23 mouse cellular contexts compared by ENCODE assay signal in genomic region chr1:39694756-39695155, GRCm38 (mm10). TPM values are rescaled to one million over a fixed set of nuclear protein-coding genes. Genes with fewer than 3 reads are reported as not detected.
A peak's percentile ranks its signal among the peaks of the same experiment; 100 is the strongest.
DNase-seq lines count a peak whose midpoint lies in the region; ATAC-seq lines count a peak whose summit lies in the region.
"Had no signal": no experiment of that assay in that cellular context is flagged by ENCODE, and none has a peak within 500 bp of the region (broad histone marks: within the 10 kb centered on the region; RNA-seq: fewer than 3 reads in every experiment).

No protein-coding gene starts in this region.

- no peaks in the 10 kb centered on the region for H3K9me3 ChIP-seq in forebrain, embryonic 10.5 days
- no peaks in the 10 kb centered on the region for H3K9me3 ChIP-seq in forebrain, embryonic 16.5 days (ENCODE audit: control insufficient read depth, low read length)
- H3K9me3 ChIP-seq: embryonic facial prominence, embryonic 10.5 days; G1E; heart, embryonic 15.5 days; hindbrain, embryonic 15.5 days had no signal

- H3K4me3 ChIP-seq in forebrain, embryonic 10.5 days = no peak overlapping the region
- no peak overlapping the region for H3K4me3 ChIP-seq in forebrain, embryonic 16.5 days (replicated peaks; ENCODE audit: low read length)
- H3K4me3 ChIP-seq: embryonic facial prominence, embryonic 10.5 days; heart, embryonic 15.5 days; hindbrain, embryonic 15.5 days had no signal

- DNase-seq in forebrain, embryonic 10.5 days (ENCODE audit: extremely low spot score, low spot score) = no peak
- DNase-seq in heart, postnatal 4 days = peak; percentile 46
- no peak for DNase-seq in heart, adult 8-10 months (ENCODE audit: low spot score)
- peak; percentile 54 for DNase-seq in kidney, postnatal 10 days
- no peak for DNase-seq in kidney, adult 18-20 months
- peak; percentile 53 for DNase-seq in testis, postnatal 10 days (ENCODE audit: low spot score)
- no peak for DNase-seq in testis, postnatal 14 days (ENCODE audit: low spot score)
- DNase-seq: adrenal gland, adult 8-10 months; adrenal gland, postnatal 36 days; B cell, adult 2 months; cerebellum, adult 2 months; cerebellum, postnatal 10 days; gastrocnemius, postnatal 36 days; heart, adult 11 months had no signal

- H3K9ac ChIP-seq in forebrain, embryonic 16.5 days (replicated peaks; ENCODE audit: low read depth, low read length) = no peak overlapping the region
- H3K9ac ChIP-seq: heart, embryonic 15.5 days; hindbrain, embryonic 15.5 days had no signal

- H3K27me3 ChIP-seq in forebrain, embryonic 10.5 days (ENCODE audit: poor library complexity, severe bottlenecking) = peaks cover 25% of the 10 kb centered on the region
- H3K27me3 ChIP-seq in forebrain, embryonic 16.5 days (replicated peaks; ENCODE audit: control insufficient read depth, insufficient read depth, low read length) = no peaks in the 10 kb centered on the region
- H3K27me3 ChIP-seq: heart, embryonic 15.5 days; hindbrain, embryonic 15.5 days had no signal

- ATAC-seq in forebrain, embryonic 16.5 days = no peak
- ATAC-seq: CD4-positive, CD25-positive, alpha-beta regulatory T cell, adult 4 months; forebrain, embryonic 14.5 days had no signal

- H3K4me1 ChIP-seq in forebrain, embryonic 10.5 days = peaks cover 39% of the 10 kb centered on the region
- no peaks in the 10 kb centered on the region for H3K4me1 ChIP-seq in forebrain, embryonic 16.5 days (replicated peaks; ENCODE audit: control insufficient read depth, insufficient read depth, low read length)

- H3K4me2 ChIP-seq in forebrain, embryonic 16.5 days (ENCODE audit: low read length) = no peak overlapping the region
- H3K4me2 ChIP-seq: heart, embryonic 15.5 days; hindbrain, embryonic 15.5 days had no signal

- no peaks in the 10 kb centered on the region for H3K36me3 ChIP-seq in forebrain, embryonic 10.5 days (replicated peaks)
- H3K36me3 ChIP-seq in forebrain, embryonic 16.5 days (ENCODE audit: control insufficient read depth, insufficient read depth) = no peaks in the 10 kb centered on the region
- H3K36me3 ChIP-seq: embryonic facial prominence, embryonic 10.5 days; G1E; heart, embryonic 15.5 days; hindbrain, embryonic 15.5 days had no signal

- WGBS in forebrain, embryonic 10.5 days = 55% methylated on average over 7 of the region's 7 CpGs
- WGBS in forebrain, embryonic 16.5 days = 32% methylated on average over 7 of the region's 7 CpGs

- peak overlapping the region; percentile 62; the same call in 1 of the 2 replicates for H3K27ac ChIP-seq in forebrain, embryonic 10.5 days
- no peak overlapping the region for H3K27ac ChIP-seq in forebrain, embryonic 16.5 days (ENCODE audit: low read length)
- H3K27ac ChIP-seq: embryonic facial prominence, embryonic 10.5 days; hindbrain, embryonic 15.5 days had no signal

RNA-seq across cellular contexts. Expression of gene Rfx8, which starts 26.0 kb away (rescaled TPM):
- 0.22 and 0.34 TPM in 2 replicates for polyA plus RNA-seq in forebrain, embryonic 10.5 days (2016; fragmentation: Nextera tagmentation; extraction: Ambion mirVana)
- 0.20 TPM in 1 of 2 replicates, not detected in the other for polyA plus RNA-seq in forebrain, embryonic 16.5 days (2015; fragmentation: Nextera tagmentation; extraction: Ambion mirVana)
- total RNA-seq in heart, postnatal 4 days (2021) = under 1 TPM; 0.57 to 0.72 TPM
- under 1 TPM; 0.16 to 0.23 (median 0.19) TPM for total RNA-seq in heart, adult 8-10 months (2022)
- total RNA-seq: gastrocnemius, adult 8-10 months; gastrocnemius, postnatal 36 days had no signal
- polyA plus RNA-seq: CD4-positive, CD25-positive, alpha-beta regulatory T cell, adult 4 months; G1E had no signal

RNA-seq across cellular contexts. Expression of gene Creg2, which starts 43.5 kb away (rescaled TPM):
- polyA plus RNA-seq in forebrain, embryonic 10.5 days (2016; fragmentation: Nextera tagmentation; extraction: Ambion mirVana) = 0.05 TPM in 1 of 2 replicates, not detected in the other
- 1.1 and 2.3 TPM in 2 replicates for polyA plus RNA-seq in forebrain, embryonic 16.5 days (2015; fragmentation: Nextera tagmentation; extraction: Ambion mirVana)
- total RNA-seq in heart, postnatal 4 days (2021) = not detected
- under 1 TPM in 2 of 4 experiments, not detected in 2; 0.03 to 0.05 TPM for total RNA-seq in heart, adult 8-10 months (2022)
- total RNA-seq: gastrocnemius, postnatal 36 days; heart, postnatal 25 days had no signal
- polyA plus RNA-seq: CD4-positive, CD25-positive, alpha-beta regulatory T cell, adult 4 months; G1E had no signal

Comparison
In these comparisons a context has a peak if more than half of its experiments do, and no peak if none do; other contexts are left out.
1. DNase-seq: peak in heart, postnatal 4 days (single experiment), kidney, postnatal 10 days (single experiment) and testis, postnatal 10 days (single experiment); none in forebrain, embryonic 10.5 days (single experiment), heart, adult 8-10 months (single experiment), kidney, adult 18-20 months (single experiment) and testis, postnatal 14 days (single experiment).